Mouse (Mus musculus): ENCODE measurements around the gene Rab34.

GRCm38 (mm10) chr11:78177903-78178858 lies 10.0 kb upstream of the Rab34 start:
- no peak for TF ChIP-seq ZKSCAN1 (IDR thresholded peaks at IDR 0.05; ENCODE audit: borderline replicate concordance, low read depth, low read length)
- TF ChIP-seq POLR2A (IDR thresholded peaks at IDR 0.05; ENCODE audit: low read depth, low read length) = peak; percentile 77
- peak; percentile 85 to 99 for TF ChIP-seq CTCF (conservative IDR thresholded peaks at IDR 0.05 in 1 of 2, IDR thresholded peaks at IDR 0.05 in 1 of 2; ENCODE audit: low read depth in 2 of 2, low read length in 2 of 2)
- no peak for TF ChIP-seq E2F4 (IDR thresholded peaks at IDR 0.05; ENCODE audit: insufficient replicate concordance, low read depth, low read length)
